Mouse (Mus musculus) urinary bladder, postnatal 14 days (tissue): ENCODE data around the gene Lbh.

Experiments used
- DNase-seq: peaks from one replicate; pipeline ENCODE4 v3.0.0; 2021; ENCODE audit warnings: low spot score

Gene Lbh

DNA sequence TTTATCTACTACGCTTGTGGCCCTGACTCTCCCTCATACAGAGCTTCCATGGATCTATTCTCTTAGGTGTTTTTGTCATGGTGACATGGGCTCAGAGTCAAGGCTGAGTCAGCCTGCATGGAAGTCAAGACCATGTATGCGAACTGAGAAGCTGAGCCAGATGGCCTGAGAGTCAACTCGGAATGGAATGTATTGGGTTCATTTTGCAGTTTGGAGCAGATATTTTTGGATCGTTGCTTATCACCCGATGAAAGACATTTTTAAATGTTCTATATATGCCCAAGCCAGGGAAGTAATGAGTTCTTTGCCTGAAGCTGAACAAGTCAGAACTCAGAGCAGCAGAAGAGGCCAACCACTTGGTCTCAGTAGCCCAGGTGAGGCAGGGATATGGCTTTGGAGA lies 54.9 kb downstream of the Lbh start:
- no peak for DNase-seq

DNA sequence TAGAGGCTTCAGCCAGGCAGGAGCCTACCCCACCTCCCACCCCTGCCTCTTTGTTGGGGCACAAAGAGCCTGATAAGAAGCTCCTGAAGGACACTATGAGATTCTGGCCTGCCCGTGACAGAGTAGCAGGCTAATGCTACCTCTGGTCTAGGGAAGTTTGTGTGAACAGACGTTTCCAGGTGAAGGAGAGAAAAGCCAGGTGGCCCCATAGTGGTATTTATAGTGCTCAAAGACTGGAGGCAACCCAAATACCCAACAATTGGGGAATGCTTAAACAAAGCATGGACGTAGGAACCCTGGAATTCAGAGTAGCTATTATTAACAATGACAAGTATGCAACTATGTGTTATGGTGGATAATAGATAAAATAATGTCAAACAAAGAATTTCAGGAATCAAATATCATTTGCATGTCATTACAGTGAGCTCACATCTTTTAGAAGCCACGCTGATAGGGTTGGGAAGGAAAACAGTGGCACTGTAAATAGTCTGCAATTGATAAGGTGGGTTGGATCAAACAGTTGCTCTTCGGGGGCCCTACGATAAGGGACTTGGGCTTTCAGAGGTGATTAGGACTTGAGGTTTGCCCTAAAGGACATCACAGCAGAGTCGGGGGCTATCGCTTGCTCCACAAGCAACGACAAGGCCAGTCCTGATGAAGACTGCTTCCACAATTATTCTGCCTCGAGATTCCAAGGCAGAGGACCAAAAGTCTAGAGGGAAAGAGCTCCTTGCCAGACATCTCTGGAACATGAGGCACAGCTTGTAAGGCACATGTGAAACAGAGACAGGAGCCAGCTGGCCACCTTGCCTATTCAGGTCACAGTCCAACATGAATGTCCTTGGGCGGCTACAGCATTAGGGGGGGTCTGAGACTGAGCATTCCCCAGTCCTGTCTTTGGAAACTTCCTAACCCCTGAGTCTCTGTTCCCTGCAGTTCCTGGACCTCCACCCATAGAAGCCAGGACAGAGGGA lies 58.4 kb downstream of the Lbh start:
- DNase-seq, result peak; percentile 59

DNA sequence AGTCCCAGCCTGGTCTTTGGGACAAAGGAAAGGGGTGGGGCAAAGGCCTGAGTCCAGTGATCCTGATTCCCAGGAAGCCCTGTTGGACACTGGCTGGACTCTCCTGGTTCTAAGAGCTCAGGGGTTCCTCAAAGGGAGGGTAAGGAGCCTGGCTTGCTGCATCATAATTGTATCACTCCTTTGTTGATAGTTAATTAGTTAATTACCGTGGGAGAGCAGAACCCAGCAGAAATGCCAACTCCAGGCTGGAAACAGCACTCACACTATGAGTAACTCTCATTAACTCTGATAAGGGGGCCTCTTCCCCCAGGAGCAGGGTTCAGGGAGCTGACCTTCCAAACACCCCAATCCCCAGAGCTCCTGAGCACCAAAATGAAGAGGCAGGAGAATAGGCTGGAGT lies 59.5 kb downstream of the Lbh start:
- DNase-seq, result no peak

DNA sequence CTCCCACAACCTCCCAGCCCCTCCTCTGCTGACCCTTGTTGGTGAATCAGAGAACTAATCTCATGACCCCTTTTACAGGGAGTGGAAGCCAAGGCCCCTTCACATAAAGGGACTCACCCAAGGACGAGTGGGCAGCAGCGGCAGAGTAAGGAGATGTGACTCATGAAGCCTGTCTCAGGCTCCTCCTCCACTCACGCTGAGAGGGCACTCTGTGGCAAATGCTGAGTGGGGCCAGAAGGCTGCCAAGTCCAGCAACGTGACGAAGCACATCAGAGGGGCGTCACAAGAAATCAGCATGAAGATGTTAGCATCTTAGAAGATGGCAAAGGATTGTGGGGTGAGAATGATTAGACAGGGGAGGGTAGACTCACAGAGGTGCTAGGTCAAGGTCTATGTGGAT lies 64.1 kb downstream of the Lbh start:
- no peak for DNase-seq

DNA sequence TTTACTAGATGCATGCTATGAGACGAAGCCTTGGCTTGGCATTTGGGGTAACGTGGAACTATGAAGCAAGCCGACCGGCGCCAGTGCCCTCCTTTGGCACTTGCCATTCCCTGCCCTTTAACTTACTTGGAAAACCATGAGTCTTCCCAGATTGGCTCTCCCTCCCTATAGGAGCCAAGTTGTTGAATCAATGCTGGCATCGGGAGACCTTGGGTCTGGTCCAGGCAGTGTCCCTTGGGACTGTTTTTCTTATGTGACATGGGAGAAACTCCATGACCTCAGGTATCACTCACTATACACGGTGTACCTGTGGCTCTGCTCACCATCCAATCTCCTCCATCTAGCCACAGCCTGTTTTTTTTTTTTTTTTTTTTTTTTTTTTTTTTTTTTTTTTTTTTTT lies 65.4 kb downstream of the Lbh start:
- no peak for DNase-seq

DNA sequence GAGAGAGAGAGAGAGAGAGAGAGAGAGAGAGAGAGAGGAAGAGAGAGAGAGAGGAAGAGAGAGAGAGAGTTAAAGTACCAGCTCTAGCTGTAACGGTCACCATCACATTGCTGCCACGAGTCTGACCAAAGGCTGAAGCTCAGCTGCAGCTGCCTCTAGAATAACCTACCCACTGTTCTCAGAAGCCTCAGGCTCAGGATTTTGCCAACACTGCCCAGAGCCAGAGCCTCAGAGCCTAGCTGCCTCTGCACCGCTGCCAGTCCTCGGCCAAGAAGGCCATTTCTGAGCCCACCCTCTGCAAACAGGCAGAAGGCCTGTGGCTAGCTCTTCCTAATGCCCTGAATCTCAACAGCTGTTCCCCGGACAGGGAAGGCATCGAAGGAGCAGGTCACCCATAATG lies 70.9 kb downstream of the Lbh start:
- DNase-seq, result no peak
